Mouse (Mus musculus): ENCODE data around the gene Trim32. TPM values are rescaled to one million over a fixed set of nuclear protein-coding genes. Genes with fewer than 3 reads are reported as not detected.

Trim32 gene
- polyA plus RNA-seq (2015; fragmentation: Nextera tagmentation; extraction: Ambion mirVana): 11.9 and 12.9 TPM in 2 replicates

- H3K27ac ChIP-seq (ENCODE audit: low read length): no peak within 1 kb of the TSS
- peak within 1 kb of the TSS; percentile 78 for H3K4me3 ChIP-seq (ENCODE audit: low read depth, low read length)
- no peaks in the 10 kb centered on the region for H3K27me3 ChIP-seq (replicated peaks; ENCODE audit: insufficient read depth, low read length)
- ATAC-seq: peak; percentile 98
- 0 out of 2 replicates have a peak, but pooled peaks cover 4% of the 10 kb centered on the region for H3K4me1 ChIP-seq (ENCODE audit: insufficient read depth, low read depth, low read length)
- 3% methylated on average over 33 of the region's 33 CpGs for WGBS
- H3K4me2 ChIP-seq (replicated peaks; ENCODE audit: low read depth, low read length): peak within 1 kb of the TSS; percentile 81
- H3K9me3 ChIP-seq (ENCODE audit: low read length): no peaks in the 10 kb centered on the region
- DNase-seq (ENCODE audit: low spot score): peak; percentile 96
- H3K9ac ChIP-seq (replicated peaks; ENCODE audit: low read depth): peak within 1 kb of the TSS; percentile 56
- no peak for TF ChIP-seq EP300 (IDR thresholded peaks at IDR 0.05)
- TF ChIP-seq CTCF (IDR thresholded peaks at IDR 0.05): no peak
- no peaks in the 10 kb centered on the region for H3K36me3 ChIP-seq (ENCODE audit: insufficient read depth, low read length)
Measured at GRCm38 (mm10) chr4:65604504-65605150, at the start of gene Trim32. Trim32 (plus strand) TSS chr4:65604986.

- no peaks in the 10 kb centered on the region for H3K9me3 ChIP-seq (ENCODE audit: low read length)
- no peaks in the 10 kb centered on the region for H3K27me3 ChIP-seq (replicated peaks; ENCODE audit: insufficient read depth, low read length)
- no peak overlapping the region for H3K27ac ChIP-seq (ENCODE audit: low read length)
- no peaks in the 10 kb centered on the region for H3K36me3 ChIP-seq (ENCODE audit: insufficient read depth, low read length)
- WGBS: 40% methylated on average over 4 of the region's 4 CpGs
- DNase-seq (ENCODE audit: low spot score): no peak
- no peak for ATAC-seq
- no peak overlapping the region for H3K4me3 ChIP-seq (ENCODE audit: low read depth, low read length)
- H3K4me1 ChIP-seq (ENCODE audit: insufficient read depth, low read depth, low read length): no peaks in the 10 kb centered on the region
- no peak overlapping the region for H3K9ac ChIP-seq (replicated peaks; ENCODE audit: low read depth)
- no peak for TF ChIP-seq CTCF (IDR thresholded peaks at IDR 0.05)
- no peak for TF ChIP-seq EP300 (IDR thresholded peaks at IDR 0.05)
- H3K4me2 ChIP-seq (replicated peaks; ENCODE audit: low read depth, low read length): no peak overlapping the region
Measured at GRCm38 (mm10) chr4:65565493-65565892, 39.3 kb upstream of the Trim32 start.

GRCm38 (mm10) chr4:65580254-65580653, 24.5 kb upstream of the Trim32 start:
- ATAC-seq (no peak), DNase-seq (ENCODE audit: low spot score) (no peak)
- Histone ChIP-seq H3K36me3 (ENCODE audit: insufficient read depth, low read length) (no peaks in the 10 kb centered on the region), H3K27ac (ENCODE audit: low read length) (no peak overlapping the region), H3K27me3 (replicated peaks; ENCODE audit: insufficient read depth, low read length) (no peaks in the 10 kb centered on the region), H3K4me2 (replicated peaks; ENCODE audit: low read depth, low read length) (no peak overlapping the region), H3K9ac (replicated peaks; ENCODE audit: low read depth) (no peak overlapping the region), H3K9me3 (ENCODE audit: low read length) (no peaks in the 10 kb centered on the region), H3K4me3 (ENCODE audit: low read depth, low read length) (no peak overlapping the region), H3K4me1 (ENCODE audit: insufficient read depth, low read depth, low read length) (no peaks in the 10 kb centered on the region)
- peak; percentile 35; the same call in 1 of the 2 replicates for TF ChIP-seq CTCF (IDR thresholded peaks at IDR 0.05)
- TF ChIP-seq EP300 (IDR thresholded peaks at IDR 0.05): no peak
- WGBS: 50% methylated on average over 1 of the region's 1 CpGs

- Histone ChIP-seq H3K4me2 (replicated peaks; ENCODE audit: low read depth, low read length) (no peak overlapping the region), H3K9me3 (ENCODE audit: low read length) (no peaks in the 10 kb centered on the region), H3K9ac (replicated peaks; ENCODE audit: low read depth) (no peak overlapping the region), H3K4me1 (ENCODE audit: insufficient read depth, low read depth, low read length) (no peaks in the 10 kb centered on the region), H3K27ac (ENCODE audit: low read length) (no peak overlapping the region), H3K27me3 (replicated peaks; ENCODE audit: insufficient read depth, low read length) (no peaks in the 10 kb centered on the region), H3K36me3 (ENCODE audit: insufficient read depth, low read length) (no peaks in the 10 kb centered on the region), H3K4me3 (ENCODE audit: low read depth, low read length) (no peak overlapping the region)
- no peak for ATAC-seq
- TF ChIP-seq CTCF (IDR thresholded peaks at IDR 0.05): no peak
- no peak for TF ChIP-seq EP300 (IDR thresholded peaks at IDR 0.05)
- 39% methylated on average over 5 of the region's 5 CpGs for WGBS
- DNase-seq (ENCODE audit: low spot score): no peak
Measured at GRCm38 (mm10) chr4:65586947-65587346, 17.8 kb upstream of the Trim32 start.

- DNase-seq (ENCODE audit: low spot score) (peak; percentile 69), ATAC-seq (peak; percentile 28; the same call in 1 of the 2 replicates)
- H3K4me3 ChIP-seq (ENCODE audit: low read depth, low read length): no peak overlapping the region
- H3K27ac ChIP-seq (ENCODE audit: low read length): no peak overlapping the region
- H3K9me3 ChIP-seq (ENCODE audit: low read length): no peaks in the 10 kb centered on the region
- no peak overlapping the region for H3K4me2 ChIP-seq (replicated peaks; ENCODE audit: low read depth, low read length)
- no peaks in the 10 kb centered on the region for H3K27me3 ChIP-seq (replicated peaks; ENCODE audit: insufficient read depth, low read length)
- no peaks in the 10 kb centered on the region for H3K36me3 ChIP-seq (ENCODE audit: insufficient read depth, low read length)
- no peaks in the 10 kb centered on the region for H3K4me1 ChIP-seq (ENCODE audit: insufficient read depth, low read depth, low read length)
- no peak overlapping the region for H3K9ac ChIP-seq (replicated peaks; ENCODE audit: low read depth)
- TF ChIP-seq EP300 (IDR thresholded peaks at IDR 0.05) (no peak), CTCF (IDR thresholded peaks at IDR 0.05) (peak; percentile 78)
Measured at GRCm38 (mm10) chr4:65589780-65590179, 15.0 kb upstream of the Trim32 start.

- H3K27ac ChIP-seq (ENCODE audit: low read length): no peak overlapping the region
- no peaks in the 10 kb centered on the region for H3K9me3 ChIP-seq (ENCODE audit: low read length)
- ATAC-seq (no peak), DNase-seq (ENCODE audit: low spot score) (no peak)
- no peak overlapping the region for H3K9ac ChIP-seq (replicated peaks; ENCODE audit: low read depth)
- TF ChIP-seq EP300 (IDR thresholded peaks at IDR 0.05) (no peak), CTCF (IDR thresholded peaks at IDR 0.05) (no peak)
- H3K4me1 ChIP-seq (ENCODE audit: insufficient read depth, low read depth, low read length): no peaks in the 10 kb centered on the region
- no peaks in the 10 kb centered on the region for H3K36me3 ChIP-seq (ENCODE audit: insufficient read depth, low read length)
- H3K27me3 ChIP-seq (replicated peaks; ENCODE audit: insufficient read depth, low read length): no peaks in the 10 kb centered on the region
- no peak overlapping the region for H3K4me2 ChIP-seq (replicated peaks; ENCODE audit: low read depth, low read length)
- WGBS: 59% methylated on average over 5 of the region's 5 CpGs
- H3K4me3 ChIP-seq (ENCODE audit: low read depth, low read length): no peak overlapping the region
Measured at GRCm38 (mm10) chr4:65594601-65595369, 10.0 kb upstream of the Trim32 start.
